Mouse (Mus musculus) kidney, adult 9 months (tissue): ENCODE results near the gene E2f8.

Experiments used
- DNase-seq: peaks from one replicate; pipeline ENCODE4 v3.0.0; 2022

Gene E2f8

DNA sequence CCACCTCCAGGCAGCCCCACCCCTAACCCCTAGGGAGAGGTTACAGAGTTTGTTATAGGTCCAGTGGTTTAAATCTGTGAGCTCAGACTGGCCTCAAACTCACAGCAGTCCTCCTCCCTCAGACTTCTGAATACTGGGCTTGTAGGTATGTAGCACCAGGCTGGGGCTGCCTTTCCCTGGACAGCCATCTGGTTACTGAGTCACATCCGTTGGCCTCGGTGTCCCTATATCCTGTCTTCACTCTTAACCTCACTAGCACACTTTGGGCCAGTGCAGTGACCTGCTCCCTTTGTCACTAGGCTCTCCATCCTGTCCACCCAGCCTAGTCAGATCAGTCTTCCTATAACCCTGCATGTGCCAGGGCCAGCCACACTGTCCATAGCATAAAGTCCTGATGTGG, 7.4 kb upstream of the E2f8 start:
- DNase-seq, result no peak

DNA sequence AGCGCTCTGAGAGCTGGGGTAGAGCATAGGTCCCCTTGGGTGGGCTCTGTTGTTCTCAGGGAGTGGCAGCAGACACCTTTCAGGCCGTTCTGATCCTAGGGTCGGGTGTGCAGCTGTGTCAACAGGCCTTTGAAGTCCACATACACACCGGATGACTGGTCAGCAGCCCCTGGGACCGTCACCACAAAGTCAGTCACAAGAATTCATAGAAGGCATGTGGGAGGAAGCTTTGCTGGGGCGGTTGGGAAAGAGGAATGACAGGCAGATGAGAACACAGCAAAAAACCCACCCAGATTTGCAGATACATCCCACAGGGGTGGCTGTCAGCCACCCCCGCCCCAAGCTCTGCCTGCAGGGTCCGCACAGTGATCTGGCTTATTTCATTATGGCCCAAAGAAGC, 6.6 kb upstream of the E2f8 start:
- DNase-seq, result no peak

DNA sequence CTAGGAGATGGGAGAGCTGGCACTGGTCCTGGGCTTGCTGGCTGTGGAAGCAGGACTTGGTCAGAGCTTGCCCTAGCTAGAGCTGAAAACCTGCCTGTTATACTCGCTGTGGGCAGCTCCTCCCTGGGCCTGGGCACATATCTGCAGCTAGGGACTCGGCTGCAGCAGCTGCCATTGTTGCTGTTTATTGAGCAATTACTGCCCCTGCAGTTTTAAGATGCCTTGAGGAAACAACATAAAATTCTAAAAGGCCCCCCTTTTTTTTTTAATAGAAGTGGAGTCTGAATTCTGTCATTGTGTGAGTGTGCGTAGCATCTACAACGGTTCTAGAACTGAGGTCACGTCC, 2.8 kb upstream of the E2f8 start:
- DNase-seq, result no peak

DNA sequence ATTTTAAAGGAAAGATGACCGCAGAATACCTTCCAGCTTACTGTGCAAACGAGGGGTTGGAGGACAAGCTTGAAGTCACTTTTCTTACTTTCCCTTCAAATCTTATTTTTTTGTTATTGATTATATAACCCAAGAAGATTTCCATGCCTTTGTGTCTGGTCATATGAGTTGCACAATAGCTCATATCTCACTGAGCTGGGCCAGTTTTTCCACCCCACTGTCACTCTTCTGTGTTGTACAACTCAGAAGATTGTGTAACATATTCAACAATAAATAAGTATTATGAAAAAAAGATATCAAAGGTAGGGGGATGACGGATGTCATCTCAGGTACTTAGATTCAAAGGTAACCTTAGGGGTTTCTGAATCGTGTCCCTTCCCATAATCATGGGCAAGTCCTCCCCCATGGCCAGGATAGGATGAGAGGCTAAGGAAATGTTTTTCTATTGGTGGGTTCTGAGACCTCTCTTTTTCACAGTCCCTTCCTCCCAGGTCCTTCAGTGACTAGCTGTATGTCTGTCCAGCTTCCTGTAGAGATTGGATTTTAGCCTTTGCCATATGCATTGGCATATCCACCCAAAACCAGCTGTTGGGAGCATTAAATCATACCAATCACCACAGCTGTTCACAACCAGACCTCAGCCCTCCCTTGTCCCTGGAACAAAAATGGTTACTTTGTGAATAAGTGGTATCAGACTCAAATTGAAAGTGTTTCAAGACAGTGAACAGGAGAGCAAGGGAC, 2.3 kb upstream of the E2f8 start:
- DNase-seq, result no peak

DNA sequence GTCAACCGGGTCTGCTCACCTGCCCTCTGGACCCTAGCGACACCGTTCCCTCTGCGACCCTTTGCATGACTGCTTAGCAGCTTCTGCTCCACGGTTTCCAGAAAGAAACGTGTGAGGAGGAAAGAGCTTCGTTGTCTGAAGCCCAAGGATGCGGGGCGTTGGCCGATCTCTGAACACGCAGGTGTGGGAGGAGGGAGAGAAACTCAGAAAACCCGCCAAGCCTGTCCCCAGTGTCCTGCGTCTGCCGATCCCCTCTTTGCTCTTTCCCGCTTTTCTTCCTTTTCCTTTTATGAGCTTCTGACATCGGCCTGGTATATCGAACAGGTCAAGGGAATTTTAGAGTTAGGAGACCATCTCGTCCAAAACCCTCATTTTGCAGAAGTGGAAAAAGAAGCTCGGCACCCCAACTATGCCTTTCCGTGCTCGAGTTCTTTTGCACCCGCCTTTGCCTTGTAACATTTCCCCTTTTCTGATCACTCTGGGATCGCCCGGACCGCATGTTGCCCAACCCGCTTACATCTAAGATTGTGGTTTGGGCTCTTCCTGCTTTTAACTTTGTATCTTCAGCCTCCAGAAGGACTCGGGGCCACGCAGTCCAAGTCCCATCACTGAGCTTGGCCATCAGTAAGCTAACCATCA, 694 bp upstream of the E2f8 start:
- no peak for DNase-seq

DNA sequence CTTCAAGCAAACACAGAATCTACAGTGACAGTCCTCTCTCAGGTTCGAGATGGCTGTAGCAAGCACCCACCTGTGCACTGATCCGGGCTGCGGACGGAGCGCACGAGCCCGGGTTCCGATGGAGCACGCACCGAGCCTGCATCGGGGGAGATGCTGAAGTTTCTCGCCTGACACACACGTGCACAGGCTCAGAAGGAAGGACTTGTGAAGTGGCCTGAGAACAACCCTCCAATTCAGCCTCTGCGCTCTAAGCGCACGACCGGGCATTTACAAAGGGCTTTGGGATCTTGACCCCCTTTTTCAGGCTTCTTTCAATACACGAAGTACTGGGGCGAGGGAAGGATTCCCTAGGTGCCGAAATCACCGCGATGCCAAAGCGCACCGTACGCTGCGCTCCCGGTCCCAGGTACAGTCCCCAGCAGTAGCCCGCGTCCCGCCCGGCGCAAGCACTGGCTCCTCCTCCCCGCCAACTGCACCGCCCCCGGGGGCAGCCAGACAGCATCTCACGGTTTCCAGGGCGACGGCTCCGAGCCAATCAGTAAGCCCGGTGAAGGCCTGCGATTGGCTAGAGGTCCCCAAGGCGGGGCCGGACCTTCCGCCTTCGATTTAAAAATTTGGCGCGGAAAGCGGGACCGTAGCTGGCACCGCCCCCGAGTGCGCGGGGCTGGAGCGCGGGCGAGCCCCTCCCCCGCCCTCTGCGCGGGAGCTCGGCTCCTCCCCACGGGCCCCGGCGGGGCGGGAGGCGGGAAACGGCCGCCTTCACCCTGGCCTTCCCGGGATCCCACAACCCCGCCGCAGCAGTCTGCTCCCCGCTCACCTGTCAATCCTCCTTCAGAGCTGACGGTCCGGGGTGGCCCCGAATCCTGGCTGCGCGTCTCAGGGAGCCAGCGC, 560 bp downstream of the E2f8 start:
- peak; percentile 96 for DNase-seq

DNA sequence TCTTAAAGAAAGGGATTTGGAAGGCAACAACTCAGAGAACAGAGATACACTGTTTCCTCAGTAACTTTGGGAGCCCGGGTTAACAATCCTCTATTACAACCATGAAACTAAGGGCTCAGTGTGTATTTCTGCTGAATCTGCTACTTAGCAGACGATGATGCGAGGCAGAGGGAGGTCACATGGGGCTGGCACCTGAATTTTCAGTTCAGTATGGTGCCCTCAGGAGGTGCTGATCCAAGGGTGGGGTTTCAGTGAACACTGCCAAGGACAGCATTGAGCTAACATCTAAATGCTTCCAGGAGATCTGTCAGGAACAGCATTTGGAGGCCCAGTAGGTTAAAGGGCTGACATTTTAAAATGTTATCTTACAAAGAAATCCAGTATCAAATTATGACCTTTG, 1.8 kb downstream of the E2f8 start:
- no peak for DNase-seq

DNA sequence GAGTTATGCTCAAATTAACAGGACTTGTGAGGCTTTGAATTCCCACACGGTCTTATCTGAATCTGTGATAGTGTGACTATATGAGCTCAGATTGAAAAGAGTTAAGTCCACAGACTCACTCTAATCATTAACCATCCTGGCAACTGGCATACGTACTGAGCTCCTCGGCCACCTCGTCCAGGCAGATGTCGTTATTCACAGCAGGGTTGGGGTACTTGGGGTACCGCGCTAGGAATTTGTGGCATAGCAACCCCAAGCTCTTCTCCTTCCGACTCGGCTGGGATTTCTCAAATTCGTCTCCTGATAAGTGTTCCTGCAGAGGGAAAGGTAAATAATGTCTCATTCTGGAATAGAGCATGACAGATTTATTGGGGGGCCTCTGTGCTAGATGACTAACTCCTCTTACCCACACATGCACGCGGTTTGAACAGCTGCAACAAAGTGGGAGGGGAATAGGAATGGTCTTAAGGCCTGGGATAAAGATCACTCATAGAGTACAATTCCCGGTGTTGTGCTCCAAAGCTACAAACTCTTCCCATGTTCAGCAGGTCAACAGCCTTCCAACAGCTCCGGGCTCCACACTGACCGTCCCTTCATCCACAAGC, 3.5 kb downstream of the E2f8 start:
- DNase-seq, result no peak

DNA sequence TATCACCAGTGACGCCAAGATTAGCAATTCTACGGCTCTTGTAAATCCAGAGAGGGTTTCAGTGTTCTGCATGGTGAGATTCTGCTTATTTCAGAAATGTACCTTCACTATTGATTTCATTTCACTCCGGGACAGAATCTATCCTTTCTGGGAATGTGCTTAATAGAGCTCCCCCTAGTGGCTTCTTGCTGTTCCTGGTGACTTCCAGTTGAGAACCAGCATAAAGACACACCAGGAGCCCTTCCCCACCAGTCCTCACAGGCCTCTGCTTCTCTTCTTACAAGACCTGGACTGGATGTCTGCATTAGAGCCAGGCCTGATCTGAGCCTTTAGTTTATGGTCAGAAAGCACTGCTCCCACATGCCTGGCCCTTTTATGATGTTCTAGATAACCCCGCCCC, 4.9 kb downstream of the E2f8 start:
- peak; percentile 74 for DNase-seq

DNA sequence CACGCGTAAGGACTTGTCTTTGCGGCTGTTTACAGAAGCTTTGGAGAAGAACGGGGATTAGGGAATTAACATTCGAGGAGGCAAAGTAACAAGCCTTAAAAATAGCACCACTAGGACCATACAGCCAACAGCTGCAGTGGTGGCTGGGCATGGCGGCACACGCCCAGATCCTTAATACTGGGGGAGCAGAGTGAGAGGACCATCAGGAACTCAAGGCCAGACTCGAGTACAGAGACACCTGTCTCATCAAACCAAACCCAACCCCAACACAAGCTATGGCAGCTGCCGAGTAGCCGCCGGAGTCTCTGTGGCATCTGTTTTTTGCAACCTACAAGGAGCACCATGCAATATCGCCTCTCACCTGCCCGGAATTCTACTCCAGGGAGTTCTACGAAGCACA, 6.3 kb downstream of the E2f8 start:
- no peak for DNase-seq

DNA sequence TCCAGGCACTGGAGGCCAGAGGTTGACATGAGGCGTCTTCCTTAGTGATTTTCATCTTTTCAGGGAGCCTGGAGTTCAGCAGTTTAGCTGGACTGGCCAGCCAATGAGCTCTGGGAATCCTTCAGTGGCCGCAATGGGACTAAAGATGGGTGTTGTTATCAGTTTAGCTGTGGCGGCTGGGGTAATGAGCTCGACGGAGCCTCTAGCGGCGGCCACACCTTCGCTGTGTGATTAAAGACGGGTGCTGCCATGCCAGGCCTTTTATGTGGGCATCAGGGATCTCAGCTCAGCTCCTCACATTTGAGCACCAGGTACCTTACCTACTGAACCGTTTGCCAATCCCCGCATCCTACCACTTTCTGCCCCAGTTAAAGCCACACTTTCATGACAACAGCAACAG, 10.1 kb downstream of the E2f8 start:
- no peak for DNase-seq

DNA sequence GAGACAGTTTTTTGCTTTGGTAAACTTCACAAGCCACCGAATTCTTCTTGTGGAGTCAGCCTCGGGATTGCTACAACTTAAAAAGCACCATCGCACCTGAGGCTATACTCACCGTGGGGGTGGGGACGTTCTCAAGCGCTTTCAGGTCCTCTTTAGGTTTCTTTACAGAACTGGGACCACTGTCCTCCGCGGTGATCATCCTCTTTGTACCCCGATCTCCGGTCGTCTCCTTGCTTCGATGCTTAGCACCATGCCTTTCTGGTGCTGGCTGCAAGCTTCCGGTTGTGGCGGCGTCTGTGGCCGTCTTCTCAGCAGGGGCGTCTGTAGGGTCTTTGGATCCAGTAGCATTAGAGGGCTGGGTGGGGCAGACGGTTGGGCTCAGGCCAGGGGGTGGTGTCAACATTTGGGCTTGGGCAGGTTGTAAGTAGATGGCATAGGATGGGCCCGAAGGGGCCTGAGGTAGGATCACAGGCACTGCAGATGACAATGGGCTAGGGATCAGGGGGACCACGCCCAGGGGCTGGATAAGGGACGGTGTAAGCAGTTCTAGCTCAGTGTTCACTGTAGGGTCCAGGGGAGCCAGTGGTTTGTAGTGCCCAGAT, 10.7 kb downstream of the E2f8 start:
- no peak for DNase-seq

DNA sequence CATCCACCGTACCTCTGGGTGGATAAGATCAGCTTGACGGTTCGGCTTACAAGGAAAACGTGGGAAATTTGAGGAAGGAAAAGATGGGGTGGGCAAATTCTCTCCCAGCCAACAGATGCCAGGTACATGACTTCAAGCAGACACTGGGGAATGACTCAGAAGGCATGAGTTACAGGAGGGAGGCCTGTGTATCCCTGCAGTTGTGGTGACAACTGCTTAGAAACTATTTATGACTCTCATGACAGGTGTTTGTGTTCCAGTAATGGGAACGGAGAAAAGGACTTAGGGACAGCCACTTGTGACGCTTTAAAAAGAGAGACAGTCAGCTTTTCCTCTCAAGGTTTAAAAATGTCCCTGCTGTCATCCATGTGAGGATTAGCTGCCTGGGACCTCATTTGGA, 11.3 kb downstream of the E2f8 start:
- DNase-seq, result no peak

DNA sequence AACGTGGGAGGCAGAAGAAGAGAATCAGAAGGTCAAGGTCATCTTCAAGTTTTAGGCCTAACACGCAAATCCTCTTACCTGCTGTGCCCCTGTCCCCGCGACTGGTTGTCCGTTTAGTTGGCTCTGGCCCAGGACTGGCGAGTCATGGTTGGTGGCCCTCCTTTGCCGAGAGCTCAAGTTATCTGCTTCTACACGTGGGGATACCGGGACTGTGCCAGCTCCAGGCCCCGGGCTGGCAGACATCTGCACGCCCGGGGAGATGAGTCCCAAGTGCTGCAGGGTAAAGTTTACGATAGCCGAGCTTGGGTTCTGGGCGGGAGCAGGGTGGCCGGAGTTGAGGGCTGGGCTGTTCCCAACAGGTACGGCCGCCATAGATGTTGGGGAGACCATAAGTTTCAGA, 13.8 kb downstream of the E2f8 start:
- DNase-seq, result no peak

DNA sequence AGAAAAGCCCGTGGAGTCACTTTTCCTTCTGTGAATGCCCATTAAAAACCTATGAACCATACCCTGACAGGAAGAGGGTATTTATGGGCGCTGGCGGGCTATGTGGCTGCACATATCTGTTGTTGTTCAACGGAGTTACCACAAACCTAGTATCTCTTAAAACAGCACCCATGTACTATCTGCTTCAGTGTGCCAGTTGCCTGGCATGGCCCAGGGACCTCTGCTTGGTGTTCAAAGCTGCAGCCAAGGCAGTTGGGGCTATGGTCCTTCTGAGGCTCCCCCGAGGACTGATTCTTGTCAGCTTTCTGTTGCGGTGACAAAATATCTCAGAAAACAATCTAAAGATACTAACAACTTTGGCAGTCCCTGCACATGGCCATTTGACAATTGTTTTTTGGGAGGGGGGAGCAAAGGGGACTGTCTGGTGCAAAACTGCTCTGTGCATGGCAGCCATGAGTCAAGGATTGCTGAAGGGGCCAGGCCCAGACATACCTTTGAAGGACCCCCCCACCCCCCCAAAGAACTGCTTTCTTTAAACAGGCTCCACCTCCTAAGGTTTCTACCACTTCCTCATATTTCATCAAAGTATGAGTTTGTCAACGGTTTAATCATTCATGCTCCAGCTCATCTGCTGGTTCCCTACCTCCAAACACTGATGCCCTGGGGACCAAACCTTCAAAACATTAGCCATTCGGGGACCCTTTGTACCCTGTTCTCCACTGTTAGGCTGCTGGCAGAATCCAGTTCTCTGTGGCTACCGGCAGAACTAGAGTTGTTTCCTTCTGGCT, 16.5 kb downstream of the E2f8 start:
- no peak for DNase-seq

DNA sequence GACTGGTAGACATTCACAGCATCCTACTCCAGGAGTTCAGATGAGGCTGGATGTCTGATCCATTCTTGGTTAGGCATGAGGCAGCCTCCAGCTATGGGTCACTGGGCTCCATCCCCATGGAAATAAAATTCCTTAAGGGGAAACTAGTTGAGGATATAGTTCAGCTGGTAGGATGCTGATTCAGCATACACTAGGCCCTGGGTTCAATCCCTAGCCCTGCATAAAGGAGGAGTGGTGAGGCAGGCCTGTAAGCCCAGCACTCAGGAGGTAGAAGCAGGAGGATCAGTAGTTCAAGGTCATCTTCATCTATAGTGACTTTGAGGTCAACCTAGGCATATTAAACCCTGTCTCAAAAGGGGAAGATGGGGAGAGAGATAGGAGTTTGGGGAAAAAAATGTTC, 17.2 kb downstream of the E2f8 start:
- no peak for DNase-seq

DNA sequence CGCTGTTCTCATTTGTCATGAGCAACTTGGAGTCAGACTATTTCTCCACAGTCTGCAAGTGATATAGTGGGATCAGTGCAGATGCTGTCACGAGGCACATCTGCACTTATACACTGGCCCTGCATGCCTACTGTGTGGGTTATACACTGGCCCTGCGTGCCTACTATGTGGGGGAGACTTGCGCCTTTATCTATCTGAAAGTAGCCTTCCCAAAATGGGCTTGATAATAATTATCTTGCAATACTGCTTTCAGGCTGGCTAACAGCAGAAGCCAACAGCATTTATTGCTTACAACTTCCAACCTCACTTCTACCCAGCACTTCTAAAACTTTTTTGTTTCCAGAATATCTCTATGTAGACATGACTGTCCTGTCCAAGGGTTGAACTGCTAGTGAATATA, 19.6 kb downstream of the E2f8 start:
- no peak for DNase-seq

DNA sequence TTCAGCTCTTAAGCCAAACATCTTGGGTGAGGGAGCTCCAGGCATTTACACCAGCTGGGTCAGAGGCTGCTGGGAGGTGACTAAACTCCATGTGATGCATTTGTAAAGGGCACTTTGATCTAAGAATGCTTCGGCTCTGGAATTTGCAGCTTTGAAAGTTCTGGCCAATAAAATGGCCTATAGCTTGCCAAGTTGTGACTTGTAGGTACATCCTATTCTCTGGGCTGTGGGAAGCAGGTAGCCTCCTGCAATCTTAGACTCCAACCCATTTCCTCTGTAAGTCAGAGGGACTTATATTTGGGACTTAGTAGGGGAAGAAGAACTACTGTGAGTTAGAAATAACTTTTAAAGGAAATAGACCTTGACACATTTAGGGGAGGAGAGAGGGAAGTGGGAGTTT, 20.4 kb downstream of the E2f8 start:
- DNase-seq, result no peak

DNA sequence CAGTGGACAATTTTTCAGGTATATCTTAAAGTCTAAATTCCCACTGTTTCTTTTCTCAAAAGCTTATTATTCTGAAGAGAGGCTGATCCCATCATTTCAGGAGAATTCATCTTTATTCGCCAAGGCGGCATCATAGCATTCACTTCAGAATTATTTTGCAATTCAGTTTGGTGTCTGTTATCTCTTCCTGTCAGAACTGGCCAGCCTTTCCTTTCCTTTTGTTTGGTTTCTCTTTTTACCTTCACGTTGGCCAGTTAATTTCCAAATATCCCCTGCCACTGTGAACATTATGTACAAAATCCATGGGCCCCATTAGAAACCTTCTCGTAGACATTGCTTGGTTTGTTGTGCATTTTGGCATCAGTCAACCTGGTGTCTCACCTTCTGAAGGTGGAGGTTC, 22.0 kb downstream of the E2f8 start:
- DNase-seq, result no peak

DNA sequence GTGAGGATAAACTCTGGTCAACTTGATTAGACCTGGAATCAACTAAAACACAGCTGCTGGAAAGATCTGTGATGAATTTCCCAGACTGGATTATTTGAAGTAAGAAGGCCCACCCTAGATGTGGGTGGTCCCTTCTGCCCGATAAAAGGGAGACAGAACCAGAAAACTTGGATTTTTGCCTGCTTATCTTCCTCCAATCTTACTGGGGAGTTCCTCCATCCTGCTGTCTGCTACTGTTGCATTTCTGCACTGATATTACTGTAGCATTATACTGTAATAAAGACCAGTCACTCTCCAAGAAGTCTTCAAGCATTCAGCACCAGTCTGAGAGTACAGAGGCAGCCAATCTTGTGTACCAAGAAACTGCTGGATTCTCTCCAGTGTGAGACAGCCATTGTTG, 23.1 kb downstream of the E2f8 start:
- DNase-seq, result no peak

DNA sequence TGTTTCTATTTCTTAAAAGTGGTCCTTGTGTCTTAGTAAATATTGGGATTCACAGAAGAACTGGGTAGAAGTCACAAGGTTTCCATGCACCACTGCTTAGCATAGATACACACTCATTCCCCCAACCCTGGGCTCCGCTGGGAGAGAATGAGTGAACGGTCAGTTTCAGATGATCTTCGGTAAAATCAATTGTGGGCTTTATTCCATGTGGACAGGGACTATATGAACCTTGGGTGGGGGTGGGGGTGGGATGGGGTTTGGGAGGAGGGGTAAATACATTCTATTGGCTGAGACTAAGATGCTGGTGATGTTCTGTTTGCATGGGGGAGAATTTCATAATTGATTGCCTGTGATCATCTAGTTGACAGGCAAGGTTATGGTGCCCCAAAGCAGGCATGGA, 25.9 kb downstream of the E2f8 start:
- no peak for DNase-seq

DNA sequence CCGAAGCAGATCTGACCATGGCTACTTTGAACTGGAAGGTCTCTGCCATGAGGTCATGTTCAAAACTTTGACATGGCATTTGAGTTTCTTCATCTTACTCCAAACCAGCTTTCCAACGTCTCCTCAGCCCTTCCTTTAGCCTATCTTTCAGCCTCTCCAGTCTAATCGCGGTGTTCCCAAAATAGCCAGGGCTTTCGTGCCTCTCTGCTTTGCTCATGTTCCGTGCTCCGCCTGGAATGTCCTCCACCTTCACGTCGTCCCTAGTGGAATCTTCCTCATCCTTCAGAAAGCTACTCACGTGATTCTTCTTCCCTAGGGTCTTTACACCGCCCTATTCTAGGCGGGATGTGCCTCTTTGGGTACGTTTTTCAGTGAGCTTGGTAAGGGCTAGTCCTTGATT, 27.9 kb downstream of the E2f8 start:
- DNase-seq, result no peak
